Mouse (Mus musculus) 3T3-L1 (cell line): ENCODE data around the gene Vstm4.

Experiments used
- DNase-seq: peaks from one replicate; pipeline ENCODE4 v3.0.0-alpha.2; 2015; ENCODE audit warnings: low read depth, low spot score

Vstm4 gene

GRCm38 (mm10) chr14:32859831-32860569, 3.4 kb downstream of the Vstm4 start:
- no peak for DNase-seq

GRCm38 (mm10) chr14:32861149-32861581, 4.6 kb downstream of the Vstm4 start:
- no peak for DNase-seq

GRCm38 (mm10) chr14:32861656-32862055, 5.1 kb downstream of the Vstm4 start:
- no peak for DNase-seq

GRCm38 (mm10) chr14:32865331-32865730, 8.8 kb downstream of the Vstm4 start:
- no peak for DNase-seq

DNA sequence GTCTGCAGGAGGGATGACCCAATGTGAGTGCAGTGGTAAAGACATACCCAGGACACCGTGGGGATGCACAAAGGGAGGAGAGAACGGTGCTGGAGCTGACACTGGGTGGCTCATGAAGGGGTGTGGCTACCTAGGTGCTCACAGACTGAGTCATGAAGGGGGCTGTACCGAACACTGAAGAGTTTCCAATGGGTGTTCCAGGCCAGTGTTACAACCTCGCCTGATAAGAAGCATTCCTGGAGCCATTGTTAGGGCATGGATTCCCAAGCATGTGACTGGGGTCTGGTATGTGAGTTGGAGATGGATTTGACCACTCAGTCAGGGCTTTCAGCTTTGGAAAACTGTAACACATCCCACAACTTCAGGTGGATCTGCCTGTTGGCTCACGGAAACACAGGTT, 15.4 kb downstream of the Vstm4 start:
- DNase-seq: no peak

DNA sequence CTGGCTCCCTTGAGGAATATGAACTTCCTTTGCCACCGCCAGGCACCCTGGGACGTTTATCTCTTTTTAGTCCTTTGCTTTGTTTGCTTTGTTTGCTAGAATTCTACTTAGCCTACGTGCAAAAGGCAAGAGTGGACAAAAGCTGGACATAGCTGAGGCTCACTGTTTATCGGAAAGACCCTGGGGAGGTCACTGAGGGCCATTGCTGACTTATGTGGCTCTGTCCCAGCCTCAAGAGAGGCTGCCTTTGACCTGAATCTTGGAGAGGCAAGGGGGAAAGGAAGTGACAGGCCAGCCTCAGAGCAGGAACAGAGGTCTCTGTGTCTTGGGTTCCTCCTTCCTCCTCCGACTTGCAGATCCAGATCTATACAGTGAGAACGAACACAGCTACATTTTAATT, 21.0 kb downstream of the Vstm4 start:
- no peak for DNase-seq

DNA sequence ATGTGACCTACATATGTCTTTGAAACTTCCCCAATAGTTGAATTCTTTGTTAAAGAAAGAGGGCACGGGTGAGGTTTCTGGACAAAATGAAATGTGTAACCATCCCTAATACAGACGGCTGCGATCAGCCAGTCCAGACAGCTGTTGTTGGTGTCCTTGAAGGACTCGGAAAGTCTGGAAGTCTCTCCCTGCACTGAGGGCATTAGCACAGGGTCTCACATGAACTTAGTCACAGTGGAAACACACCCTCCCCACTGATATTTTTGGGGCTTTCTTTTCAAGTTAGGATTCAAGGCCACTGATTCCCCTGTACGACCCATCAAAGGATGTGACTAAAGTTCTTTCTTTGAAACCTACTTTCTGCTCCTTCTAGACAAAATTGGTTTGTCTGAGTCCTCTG, 23.8 kb downstream of the Vstm4 start:
- no peak for DNase-seq

- DNase-seq: no peak
Observed at GRCm38 (mm10) chr14:32881693-32882092, 25.1 kb downstream of the Vstm4 start.

DNA sequence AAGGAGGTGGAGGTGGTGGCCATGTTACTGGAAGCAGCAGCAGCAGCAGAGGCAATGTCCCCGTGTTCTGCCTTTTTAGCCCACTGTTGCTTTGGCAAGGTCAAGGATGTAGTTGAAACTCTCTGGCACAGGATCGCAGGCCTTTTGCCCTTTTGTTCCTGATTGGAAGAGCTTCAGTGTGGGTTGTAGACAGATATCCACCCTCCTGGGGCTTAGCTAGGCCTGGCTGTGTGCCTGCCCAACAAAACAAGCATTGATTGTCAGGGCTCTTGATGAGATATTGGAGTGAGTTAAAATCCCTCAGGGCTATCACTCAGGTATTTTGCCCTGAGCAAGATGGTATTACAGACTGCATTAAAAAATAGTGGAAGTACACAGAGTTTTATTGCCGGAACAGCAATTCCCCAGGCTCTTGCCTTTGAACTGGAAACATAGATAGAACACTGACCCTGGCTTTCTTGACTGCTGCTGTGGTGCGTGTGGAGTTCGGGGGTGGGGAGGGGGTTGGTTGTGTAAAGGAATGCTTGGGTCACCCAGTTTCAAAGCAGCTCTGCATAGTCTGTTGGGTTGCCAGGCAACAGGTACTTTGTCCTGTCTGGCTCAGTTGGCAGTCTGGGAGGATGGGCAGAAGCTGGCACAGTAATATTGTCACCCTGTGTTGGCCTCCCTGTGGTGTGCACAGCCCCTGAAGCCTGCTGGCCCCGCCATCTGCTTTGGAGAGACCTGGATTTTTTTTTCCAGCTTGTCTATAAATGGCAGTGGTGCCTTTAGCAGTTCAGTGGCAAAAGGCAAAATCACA, 32.5 kb downstream of the Vstm4 start:
- no peak for DNase-seq

- no peak for DNase-seq
Observed at GRCm38 (mm10) chr14:32894341-32894853, 37.8 kb downstream of the Vstm4 start.

GRCm38 (mm10) chr14:32894878-32895277, 38.3 kb downstream of the Vstm4 start:
- DNase-seq: no peak

GRCm38 (mm10) chr14:32896896-32897295, 40.3 kb downstream of the Vstm4 start:
- no peak for DNase-seq

DNA sequence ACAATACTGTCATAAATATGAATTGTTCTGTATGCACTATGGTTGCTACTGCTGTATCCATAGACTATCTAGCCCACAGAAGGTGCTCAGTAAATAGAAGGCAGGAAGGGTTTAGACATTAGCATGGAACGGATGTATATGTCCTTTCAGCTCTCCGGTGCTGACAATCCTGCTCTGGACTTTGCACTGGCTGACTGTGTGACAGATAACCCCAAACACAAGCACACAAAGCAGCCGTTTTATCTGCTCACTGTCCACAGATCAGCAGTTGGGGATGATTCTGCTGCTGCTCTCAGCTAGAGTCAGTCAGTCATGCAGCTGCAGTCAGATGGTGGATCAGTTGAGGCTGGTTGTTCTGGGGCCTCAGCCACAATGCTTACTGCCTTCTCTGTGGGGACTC, 46.6 kb downstream of the Vstm4 start:
- no peak for DNase-seq

- no peak for DNase-seq
Observed at GRCm38 (mm10) chr14:32906545-32906944, 50.0 kb downstream of the Vstm4 start.

DNA sequence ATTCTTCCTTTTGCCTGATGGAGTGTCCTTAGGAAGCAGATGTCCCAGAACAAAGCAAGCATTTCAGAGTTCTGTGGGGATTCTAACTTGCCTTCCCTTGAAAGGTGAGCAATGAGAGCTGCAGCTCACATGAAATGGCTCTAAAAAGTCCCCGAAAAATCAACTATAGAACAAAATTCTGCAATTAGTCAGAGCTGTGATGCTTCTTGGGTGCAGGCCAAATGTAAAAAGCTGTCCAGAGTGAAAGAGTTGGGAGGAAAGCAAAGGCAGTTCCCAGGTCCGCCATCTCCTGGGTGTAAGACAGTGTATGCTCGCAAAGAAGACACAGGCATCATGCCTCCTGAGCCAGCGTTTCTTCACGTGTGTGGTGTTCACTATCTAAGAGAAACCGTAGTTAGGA, 52.6 kb downstream of the Vstm4 start:
- DNase-seq: no peak

DNA sequence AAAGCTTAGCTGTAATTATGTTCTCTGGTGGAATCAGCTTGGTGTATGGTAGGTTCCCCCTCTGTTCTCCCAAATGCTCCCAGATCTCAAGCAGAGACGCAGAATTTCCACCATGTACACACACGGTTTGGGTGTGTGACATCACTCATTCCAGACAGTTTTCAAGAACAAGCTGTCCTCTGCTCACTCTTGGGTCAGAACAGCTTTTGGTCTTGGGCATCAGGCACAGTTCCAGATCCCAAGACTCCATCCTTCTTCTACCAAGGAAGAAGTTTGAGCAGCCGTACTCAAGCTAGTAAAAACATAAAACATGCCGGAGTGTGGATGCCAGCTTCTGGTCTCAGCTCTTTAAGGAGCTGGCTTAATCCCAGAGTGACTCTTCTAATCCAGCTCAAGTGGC, 54.6 kb downstream of the Vstm4 start:
- no peak for DNase-seq

GRCm38 (mm10) chr14:32915360-32915759, 58.8 kb downstream of the Vstm4 start:
- DNase-seq: peak; percentile 1

- DNase-seq: no peak
Observed at GRCm38 (mm10) chr14:32917919-32918318, 61.4 kb downstream of the Vstm4 start.

DNA sequence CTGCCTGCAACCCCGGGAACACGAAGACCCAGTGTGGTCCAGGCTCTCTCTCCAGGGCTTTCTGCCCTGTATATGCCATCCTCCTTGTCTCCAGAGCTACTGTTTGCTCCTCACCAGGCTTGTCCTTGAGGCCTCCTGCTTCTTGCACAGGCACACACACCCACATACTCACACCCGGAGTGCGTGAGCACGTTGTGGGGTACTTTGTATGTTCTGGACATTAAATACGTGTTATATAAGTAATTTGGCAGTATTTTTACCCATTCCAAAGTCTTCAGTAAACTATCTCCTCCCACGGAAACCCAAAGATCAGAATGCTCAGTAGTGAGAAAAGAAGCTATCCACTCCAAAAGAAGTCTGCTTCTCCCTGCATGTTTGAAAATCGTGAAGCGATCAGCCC, 67.3 kb downstream of the Vstm4 start:
- no peak for DNase-seq

GRCm38 (mm10) chr14:32931709-32932108, 75.2 kb downstream of the Vstm4 start:
- no peak for DNase-seq

DNA sequence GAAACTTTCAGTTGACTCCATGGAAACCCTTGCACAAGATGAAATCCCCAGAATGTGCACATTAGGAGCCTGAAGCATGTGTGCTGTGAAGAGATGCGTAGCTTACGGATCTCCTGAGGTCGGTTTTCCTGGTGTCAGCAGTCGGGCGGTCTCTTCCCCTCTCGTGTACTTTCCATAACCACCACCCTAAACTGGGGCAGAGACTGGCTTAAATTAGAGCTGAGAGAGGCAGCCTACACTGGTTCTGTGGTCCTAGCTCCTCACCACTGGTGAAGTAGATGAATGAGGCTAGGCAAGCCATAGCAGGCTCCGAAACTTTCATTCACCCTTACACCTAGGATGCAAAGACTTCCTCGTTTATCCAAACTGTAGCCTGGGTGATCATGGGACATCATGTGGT, 75.7 kb downstream of the Vstm4 start:
- no peak for DNase-seq

- DNase-seq: no peak
Observed at GRCm38 (mm10) chr14:32934064-32934463, 77.5 kb downstream of the Vstm4 start.

DNA sequence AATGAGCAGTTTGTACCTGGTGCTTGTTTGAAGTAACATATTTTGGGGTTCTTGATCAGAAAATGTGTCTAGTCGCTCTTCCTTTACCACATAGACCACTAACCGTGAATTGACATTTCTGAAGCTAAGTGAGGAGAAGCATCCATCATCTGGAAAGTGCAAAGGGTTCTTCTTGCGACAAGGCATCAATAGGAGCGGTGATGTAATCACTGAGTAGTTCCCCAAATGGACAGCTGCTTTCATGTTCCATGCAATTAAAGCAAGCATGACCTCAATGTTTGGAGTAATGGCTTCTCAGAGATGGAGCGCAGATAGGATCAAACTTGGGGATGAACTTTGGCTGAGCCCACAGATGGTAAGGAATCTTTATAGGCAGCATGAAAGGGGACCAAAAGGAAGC, 82.7 kb downstream of the Vstm4 start:
- DNase-seq: no peak
